Mouse (Mus musculus) liver, postnatal 0 days (tissue): ENCODE measurements around the gene Ctnnbip1. TPM values are rescaled to one million over a fixed set of nuclear protein-coding genes. Genes with fewer than 3 reads are reported as not detected.

Source experiments
- ATAC-seq: fragments of 200-750 bp; cut with Nextera tagmentation; 2 replicates; pipeline ENCODE4 v1.8.0; 2017; ENCODE audit warnings: mild to moderate bottlenecking, moderate library complexity
- DNase-seq: peaks from one replicate; pipeline ENCODE4 v3.0.0-alpha.2; 2016
- H3K27ac ChIP-seq: fragments of 300-500 bp; sonication (generic); 2 replicates; pipeline ENCODE4 v1.5.1; 2014; ENCODE audit warnings: antibody characterized with exemption, moderate library complexity, mild to moderate bottlenecking, low read depth
- H3K27me3 ChIP-seq: fragments of 300-500 bp; sonication (generic); 2 replicates; pipeline ENCODE4 v1.6.1; 2014; ENCODE audit warnings: low read length, control low read depth, mixed read lengths; ENCODE audit not compliant: insufficient read depth
- H3K36me3 ChIP-seq: fragments of 300-500 bp; sonication (generic); replicated peaks from 2 replicates; pipeline ENCODE4 v1.6.1; 2014; ENCODE audit warnings: mild to moderate bottlenecking, control low read depth, low read length, moderate library complexity, mixed read lengths; ENCODE audit not compliant: insufficient read depth
- H3K4me1 ChIP-seq: fragments of 300-500 bp; sonication (generic); 2 replicates; pipeline ENCODE4 v1.6.1; 2014; ENCODE audit warnings: antibody characterized with exemption, mild to moderate bottlenecking, control low read depth; ENCODE audit not compliant: insufficient read depth
- H3K4me2 ChIP-seq: fragments of 300-500 bp; sonication (generic); 2 replicates; pipeline ENCODE4 v1.6.1; 2014; ENCODE audit warnings: low read depth, mild to moderate bottlenecking, low read length, moderate library complexity, mixed read lengths
- H3K4me3 ChIP-seq: fragments of 300-500 bp; sonication (generic); 2 replicates; pipeline ENCODE4 v1.5.1; 2014; ENCODE audit warnings: low read depth, low read length
- H3K9ac ChIP-seq: fragments of 300-500 bp; sonication (generic); replicated peaks from 2 replicates; pipeline ENCODE4 v1.6.1; 2014; ENCODE audit warnings: mild to moderate bottlenecking, moderate library complexity
- H3K9me3 ChIP-seq: fragments of 300-500 bp; sonication (generic); 2 replicates; pipeline ENCODE4 v1.6.1; 2016; ENCODE audit warnings: mild to moderate bottlenecking, control low read depth, low read length, mixed read lengths
- CTCF ChIP-seq: sonication (generic); IDR thresholded peaks from 2 replicates; pipeline ENCODE4 v1.5.1; 2016; ENCODE audit warnings: antibody characterized with exemption, low read depth
- EP300 ChIP-seq: IDR thresholded peaks from 2 replicates; pipeline ENCODE4 v1.6.1; 2016; ENCODE audit warnings: antibody characterized with exemption, low read depth, mild to moderate bottlenecking
- whole genome bisulfite sequencing: fragments of 180-500 bp; shearing (Covaris S2); extraction: QIAGEN DNeasy Blood & Tissue Kit; methylation state at CpG from one replicate; pipeline ENCODE4 v1.1.7; 2014; ENCODE audit not compliant: insufficient replicate concordance; 5-methylcytosine and 5-hydroxymethylcytosine counted together
- polyA plus RNA-seq: library from polyadenylated mRNA; unstranded; fragments of >200 nt; fragmentation: Nextera tagmentation; extraction: Ambion mirVana; gene quantifications from 2 replicates; pipeline ENCODE4 v1.2.1, GENCODE M21; 2015

Ctnnbip1 gene
- 12.8 and 16.2 TPM in 2 replicates for polyA plus RNA-seq

DNA sequence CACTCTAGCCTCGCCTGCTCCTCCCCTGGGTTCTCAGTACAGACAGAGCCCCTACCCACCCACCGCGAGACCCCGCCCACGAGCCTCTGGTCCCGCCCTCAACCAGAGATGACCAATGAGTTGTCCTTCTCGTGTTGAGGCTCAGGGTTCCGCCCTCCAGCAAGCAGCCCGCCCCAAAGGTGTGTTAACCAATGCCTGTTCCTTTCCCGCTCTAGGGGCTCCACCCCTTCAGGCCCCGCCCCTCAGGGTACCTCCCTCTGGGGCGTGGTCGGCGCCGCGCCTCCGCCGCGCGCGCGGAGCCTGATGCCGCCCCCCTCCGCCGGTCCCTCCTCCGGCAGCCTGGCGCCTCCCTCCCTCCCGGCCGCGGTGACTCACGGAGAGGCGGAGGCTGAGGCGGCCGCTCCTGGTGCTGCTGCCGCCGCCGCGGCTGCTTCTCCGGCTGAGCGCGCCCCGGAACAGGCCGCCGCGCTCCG, at the start of gene Ctnnbip1:
Ctnnbip1 (plus strand) TSS at position 369 of the 473 bp plus-strand sequence.
- H3K9ac ChIP-seq: peak within 1 kb of the TSS; percentile 61
- WGBS: under 1% methylated on average over 21 of the region's 46 CpGs
- TF ChIP-seq EP300: no peak
- no peak for TF ChIP-seq CTCF
- peak within 1 kb of the TSS; percentile 41; the same call in 1 of the 2 replicates for H3K27ac ChIP-seq
- no peaks in the 10 kb centered on the region for H3K27me3 ChIP-seq
- peaks cover 18% of the 10 kb centered on the region for H3K4me1 ChIP-seq
- DNase-seq (peak; percentile 96), ATAC-seq (peak; percentile 100)
- peak within 1 kb of the TSS; percentile 86 for H3K4me2 ChIP-seq
- H3K4me3 ChIP-seq: peak within 1 kb of the TSS; percentile 57
- H3K36me3 ChIP-seq: no peaks in the 10 kb centered on the region
- no peaks in the 10 kb centered on the region for H3K9me3 ChIP-seq

- no peak overlapping the region for H3K4me3 ChIP-seq
- H3K9me3 ChIP-seq: no peaks in the 10 kb centered on the region
- TF ChIP-seq EP300 (no peak), CTCF (no peak)
- no peaks in the 10 kb centered on the region for H3K4me1 ChIP-seq
- no peak overlapping the region for H3K27ac ChIP-seq
- H3K9ac ChIP-seq: no peak overlapping the region
- H3K4me2 ChIP-seq: no peak overlapping the region
- ATAC-seq (no peak), DNase-seq (no peak)
- WGBS: 61% methylated on average over 3 of the region's 3 CpGs
- no peaks in the 10 kb centered on the region; the same call in 1 of the 2 replicates for H3K36me3 ChIP-seq
- no peaks in the 10 kb centered on the region for H3K27me3 ChIP-seq
Measured at GRCm38 (mm10) chr4:149469557-149469956, 48.5 kb upstream of the Ctnnbip1 start.

GRCm38 (mm10) chr4:149475096-149475495, 42.9 kb upstream of the Ctnnbip1 start:
- no peak overlapping the region for H3K9ac ChIP-seq
- no peak for TF ChIP-seq EP300
- no peak for TF ChIP-seq CTCF
- H3K4me1 ChIP-seq: no peaks in the 10 kb centered on the region
- ATAC-seq (no peak), DNase-seq (no peak)
- H3K36me3 ChIP-seq: no peaks in the 10 kb centered on the region; the same call in 1 of the 2 replicates
- no peak overlapping the region for H3K27ac ChIP-seq
- WGBS: 75% methylated on average over 7 of the region's 7 CpGs
- H3K4me2 ChIP-seq: no peak overlapping the region
- H3K27me3 ChIP-seq: no peaks in the 10 kb centered on the region
- H3K9me3 ChIP-seq: no peaks in the 10 kb centered on the region
- H3K4me3 ChIP-seq: no peak overlapping the region

DNA sequence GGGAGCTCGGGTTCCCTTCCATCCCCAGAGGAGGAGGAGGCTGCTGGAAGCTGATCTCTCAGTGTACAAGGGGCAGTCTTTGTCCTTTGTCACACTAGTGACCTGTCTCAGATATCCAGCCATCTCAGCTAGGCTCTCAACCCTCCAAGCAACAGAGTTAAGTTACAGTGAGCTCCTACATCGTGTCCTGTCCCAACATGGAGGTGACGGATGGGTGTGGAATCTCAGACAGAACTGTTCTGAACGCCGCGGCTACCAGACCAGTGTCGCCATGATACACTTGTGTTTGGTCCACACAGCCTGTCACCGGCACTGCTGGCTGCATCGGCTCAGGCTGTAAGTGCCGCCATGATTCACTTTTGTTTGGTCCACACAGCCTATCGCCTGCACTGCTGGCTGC, 41.0 kb upstream of the Ctnnbip1 start, which contains the start of gene Tmem274:
Tmem274 (plus strand) TSS at position 301 of the 400 bp plus-strand sequence.
- Histone ChIP-seq H3K9ac (no peak within 1 kb of the TSS), H3K4me1 (no peaks in the 10 kb centered on the region), H3K9me3 (no peaks in the 10 kb centered on the region), H3K4me2 (no peak within 1 kb of the TSS), H3K27ac (no peak within 1 kb of the TSS), H3K27me3 (no peaks in the 10 kb centered on the region), H3K4me3 (no peak within 1 kb of the TSS), H3K36me3 (no peaks in the 10 kb centered on the region)
- ATAC-seq: no peak
- DNase-seq: no peak
- no peak for TF ChIP-seq CTCF
- 88% methylated on average over 11 of the region's 11 CpGs for WGBS

DNA sequence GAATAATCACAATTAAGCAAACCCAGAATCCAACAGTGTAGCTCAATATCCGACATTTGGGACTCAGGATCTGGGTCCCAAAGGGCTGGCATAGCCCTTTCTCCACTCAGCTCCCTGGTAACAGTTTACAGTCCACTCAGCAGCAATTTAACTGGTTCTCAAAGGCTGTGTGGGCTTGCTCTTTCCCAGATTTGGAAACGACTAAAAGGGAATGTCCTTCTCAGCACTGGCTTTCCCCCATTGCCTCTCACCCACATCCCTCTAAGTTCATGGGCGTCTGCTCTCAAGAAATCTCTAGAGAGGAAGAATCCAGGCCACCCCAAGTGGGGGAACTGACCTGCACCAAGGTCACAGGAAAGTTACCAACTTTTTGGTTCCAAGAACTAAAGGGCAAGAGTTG, 33.5 kb upstream of the Ctnnbip1 start:
- TF ChIP-seq CTCF: no peak
- H3K4me1 ChIP-seq: peaks cover 12% of the 10 kb centered on the region
- WGBS: 58% methylated on average over 3 of the region's 3 CpGs
- DNase-seq: no peak
- H3K9me3 ChIP-seq: no peaks in the 10 kb centered on the region
- no peaks in the 10 kb centered on the region for H3K27me3 ChIP-seq
- H3K4me2 ChIP-seq: peak overlapping the region; percentile 88
- peak overlapping the region; percentile 89 for H3K27ac ChIP-seq
- H3K4me3 ChIP-seq: peak overlapping the region; percentile 65
- peak; percentile 64 for ATAC-seq
- H3K36me3 ChIP-seq: peaks cover 24% of the 10 kb centered on the region
- H3K9ac ChIP-seq: peak overlapping the region; percentile 77

DNA sequence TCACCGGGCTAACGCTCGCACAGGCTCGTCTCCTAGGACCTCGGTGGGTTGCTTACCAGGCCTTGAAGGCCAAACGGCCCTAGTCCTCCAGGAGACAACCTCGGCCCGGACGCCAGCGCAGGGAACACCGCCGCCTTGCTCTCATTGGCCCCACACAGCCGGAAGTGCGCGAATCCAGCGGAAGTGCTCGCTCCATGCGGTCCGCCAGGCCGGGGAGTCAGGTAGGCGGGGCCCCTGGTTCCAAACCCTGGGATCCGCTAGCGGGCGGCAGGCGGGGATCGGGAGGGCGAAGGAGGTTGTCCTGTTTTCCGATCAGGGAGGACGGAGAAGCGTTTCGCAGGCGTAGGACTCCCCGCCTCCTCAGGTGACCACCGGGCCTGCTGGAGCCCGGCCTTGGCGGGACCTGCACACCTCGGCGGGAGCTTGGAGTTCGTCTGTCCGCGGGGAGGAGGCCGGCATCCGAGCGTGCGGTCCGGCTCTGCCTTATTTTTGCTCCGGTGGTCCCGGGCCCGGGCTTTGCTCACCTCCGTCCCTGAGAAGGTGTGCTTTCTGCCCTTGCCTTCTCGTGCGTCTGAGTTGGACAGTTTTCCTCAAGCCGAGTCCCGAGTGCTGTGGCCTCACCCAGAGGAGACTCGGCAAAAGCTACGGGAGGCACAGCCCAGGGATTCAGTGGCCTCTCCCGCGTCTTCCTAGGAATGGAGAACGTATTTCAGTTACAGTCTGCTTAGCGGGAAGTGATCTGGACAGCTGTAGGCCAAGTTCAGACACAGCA, 32.8 kb upstream of the Ctnnbip1 start, which contains the start of the genes Nmnat1 and Lzic:
Nmnat1 (minus strand) TSS at position 150 of the 772 bp plus-strand sequence.
Lzic (plus strand) TSS at position 177 of the 772 bp plus-strand sequence.
- WGBS: under 1% methylated on average over 59 of the region's 60 CpGs
- H3K36me3 ChIP-seq: peaks cover 24% of the 10 kb centered on the region

More for the DNA sequence above, 32.8 kb upstream of the Ctnnbip1 start, which contains the start of the genes Nmnat1 and Lzic:
- TF ChIP-seq CTCF (peak; percentile 27), EP300 (no peak)
- Histone ChIP-seq H3K4me1 (peaks cover 12% of the 10 kb centered on the region), H3K9me3 (no peaks in the 10 kb centered on the region), H3K27ac (peak within 1 kb of the TSS; percentile 89), H3K4me2 (peak within 1 kb of the TSS; percentile 88), H3K4me3 (peak within 1 kb of the TSS; percentile 65), H3K27me3 (no peaks in the 10 kb centered on the region), H3K9ac (peak within 1 kb of the TSS; percentile 77)
- DNase-seq: peak; percentile 96
- peak; percentile 99 for ATAC-seq
